Mouse (Mus musculus) neural tube, embryonic 13.5 days (tissue): ENCODE results near the gene Shroom2. TPM values are rescaled to one million over a fixed set of nuclear protein-coding genes. Genes with fewer than 3 reads are reported as not detected.
"Not testable (repeated sequence)": the region's sequence is repeated elsewhere in the genome, so short reads cannot be mapped to it uniquely, and the experiment has no call there.

Experiments used
- ATAC-seq: fragments of 200-750 bp; cut with Nextera tagmentation; 2 replicates; pipeline ENCODE4 v1.8.0; 2017; ENCODE audit warnings: low read depth, mild to moderate bottlenecking, moderate TSS enrichment, moderate library complexity
- H3K27ac ChIP-seq: fragments of 300-500 bp; sonication (generic); replicated peaks from 2 replicates; pipeline ENCODE4 v1.5.1; 2015; ENCODE audit warnings: moderate library complexity, mild to moderate bottlenecking, inconsistent platforms
- H3K27me3 ChIP-seq: fragments of 300-500 bp; sonication (generic); 2 replicates; pipeline ENCODE4 v1.6.1; 2015; ENCODE audit warnings: mild to moderate bottlenecking, inconsistent platforms
- H3K36me3 ChIP-seq: fragments of 300-500 bp; sonication (generic); 2 replicates; pipeline ENCODE4 v1.6.1; 2015; ENCODE audit warnings: mild to moderate bottlenecking, inconsistent platforms
- H3K4me1 ChIP-seq: fragments of 300-500 bp; sonication (generic); replicated peaks from 2 replicates; pipeline ENCODE4 v1.6.1; 2015; ENCODE audit warnings: inconsistent platforms
- H3K4me2 ChIP-seq: fragments of 300-500 bp; sonication (generic); 2 replicates; pipeline ENCODE4 v1.6.1; 2015; ENCODE audit warnings: inconsistent platforms, mild to moderate bottlenecking, moderate library complexity
- H3K4me3 ChIP-seq: fragments of 300-500 bp; sonication (generic); 2 replicates; pipeline ENCODE4 v1.5.1; 2015; ENCODE audit warnings: mild to moderate bottlenecking, inconsistent platforms
- H3K9ac ChIP-seq: fragments of 300-500 bp; sonication (generic); 2 replicates; pipeline ENCODE4 v1.6.1; 2015; ENCODE audit warnings: moderate library complexity, mild to moderate bottlenecking, inconsistent platforms
- H3K9me3 ChIP-seq: fragments of 300-500 bp; sonication (generic); 2 replicates; pipeline ENCODE4 v1.6.1; 2016; ENCODE audit warnings: inconsistent platforms
- WGBS: fragments of 180-500 bp; shearing (Covaris S2); methylation state at CpG from one replicate; pipeline ENCODE4 v1.1.7; 2015; 5-methylcytosine and 5-hydroxymethylcytosine counted together
- polyA plus RNA-seq: library from polyadenylated mRNA; unstranded; fragments of >200 nt; fragmentation: Nextera tagmentation; extraction: Ambion mirVana; gene quantifications from 2 replicates; pipeline ENCODE4 v1.2.1, GENCODE M21; 2015

Gene Shroom2
- polyA plus RNA-seq, 1 experiment from 2014 or later = 73.0 TPM

DNA sequence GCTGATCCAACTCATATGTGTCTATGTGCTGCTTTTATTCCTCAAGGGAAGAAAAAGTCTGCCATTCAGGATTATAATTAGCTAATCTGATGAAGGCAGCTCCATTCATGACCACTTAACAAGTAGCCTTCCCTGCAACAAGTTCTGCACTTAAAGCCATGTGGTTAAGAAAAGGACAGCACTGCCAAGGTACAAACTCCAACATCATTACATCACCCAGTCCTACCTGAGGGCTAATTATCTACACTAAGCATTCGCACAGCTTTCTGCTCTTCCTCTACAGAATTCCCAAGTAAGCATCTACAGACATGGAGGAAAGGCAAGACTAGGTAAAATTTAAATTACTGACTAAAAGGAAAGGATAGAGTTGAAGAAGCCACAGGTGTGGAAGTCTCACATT, 13.4 kb downstream of the Shroom2 start:
- Histone ChIP-seq H3K27me3 (peaks cover 3% of the 10 kb centered on the region; the same call in 1 of the 2 replicates), H3K4me3 (no peak overlapping the region), H3K27ac (no peak overlapping the region), H3K4me2 (no peak overlapping the region), H3K4me1 (no peaks in the 10 kb centered on the region), H3K9me3 (no peaks in the 10 kb centered on the region), H3K9ac (no peak overlapping the region), H3K36me3 (no peaks in the 10 kb centered on the region)
- no peak for ATAC-seq
- WGBS = 91% methylated on average over 1 of the region's 1 CpGs

GRCm38 (mm10) chrX:152745925-152746324, 23.3 kb downstream of the Shroom2 start:
- WGBS = 59% methylated on average over 2 of the region's 2 CpGs
- H3K36me3 ChIP-seq = no peaks in the 10 kb centered on the region

DNA sequence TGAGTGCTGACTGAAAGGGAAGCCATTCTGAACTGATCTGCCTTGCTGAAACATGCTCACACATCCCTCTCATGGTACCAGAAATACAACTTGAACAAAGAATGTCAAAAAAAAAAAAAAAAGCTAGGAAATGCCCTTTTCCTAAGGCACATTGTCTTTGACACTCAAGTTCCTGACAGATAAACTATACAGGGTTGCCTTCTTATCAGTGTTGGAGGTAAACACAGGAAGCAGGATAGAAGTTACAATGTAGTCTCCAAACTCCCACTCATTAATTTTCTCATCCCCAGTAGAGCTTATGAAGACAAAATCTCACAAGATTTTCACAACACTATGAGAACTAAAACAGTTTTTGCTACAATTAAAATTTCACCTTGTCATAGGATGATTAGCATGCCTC, 25.6 kb downstream of the Shroom2 start:
- Histone ChIP-seq H3K4me2 (no peak overlapping the region), H3K9me3 (no peaks in the 10 kb centered on the region), H3K36me3 (no peaks in the 10 kb centered on the region), H3K4me1 (no peaks in the 10 kb centered on the region), H3K27ac (no peak overlapping the region), H3K4me3 (no peak overlapping the region), H3K9ac (no peak overlapping the region), H3K27me3 (peaks cover 63% of the 10 kb centered on the region)
- ATAC-seq = no peak

More at GRCm38 (mm10) chrX:152745925-152746324, 23.3 kb downstream of the Shroom2 start:
- Histone ChIP-seq H3K4me3 (no peak overlapping the region), H3K27me3 (peaks cover 42% of the 10 kb centered on the region), H3K9ac (no peak overlapping the region), H3K27ac (no peak overlapping the region), H3K9me3 (no peaks in the 10 kb centered on the region), H3K4me2 (no peak overlapping the region), H3K4me1 (no peaks in the 10 kb centered on the region)
- ATAC-seq = no peak

- Histone ChIP-seq H3K36me3 (no peaks in the 10 kb centered on the region), H3K4me3 (no peak overlapping the region), H3K27ac (no peak overlapping the region), H3K4me2 (no peak overlapping the region), H3K4me1 (no peaks in the 10 kb centered on the region), H3K27me3 (peaks cover 57% of the 10 kb centered on the region), H3K9ac (no peak overlapping the region), H3K9me3 (no peaks in the 10 kb centered on the region)
- no peak for ATAC-seq
- 73% methylated on average over 4 of the region's 4 CpGs for WGBS
Observed at GRCm38 (mm10) chrX:152738759-152739368, 30.4 kb downstream of the Shroom2 start.

DNA sequence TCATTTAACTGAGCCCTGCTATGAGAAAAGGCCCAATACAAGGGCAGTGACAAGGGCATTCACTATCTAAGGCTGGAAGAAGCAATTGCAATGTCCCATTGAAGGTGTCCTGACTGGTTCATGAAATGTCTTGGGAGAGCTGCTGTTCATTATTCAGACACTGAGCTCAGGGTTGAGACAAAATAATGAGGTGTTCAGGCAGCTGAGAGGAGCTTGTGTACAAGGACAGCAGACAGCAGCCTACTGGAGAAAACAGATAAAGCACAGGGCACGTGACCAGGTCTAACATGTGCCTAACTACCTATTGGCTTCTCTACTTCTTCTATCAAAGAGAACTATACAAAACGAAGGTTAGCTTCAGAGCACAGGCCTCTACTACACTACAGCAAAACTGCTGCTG, 31.1 kb downstream of the Shroom2 start:
- ATAC-seq = no peak
- Histone ChIP-seq H3K4me2 (no peak overlapping the region), H3K9ac (no peak overlapping the region), H3K36me3 (no peaks in the 10 kb centered on the region), H3K4me1 (no peaks in the 10 kb centered on the region), H3K27me3 (peaks cover 51% of the 10 kb centered on the region), H3K4me3 (no peak overlapping the region), H3K27ac (no peak overlapping the region), H3K9me3 (no peaks in the 10 kb centered on the region)
- 74% methylated on average over 2 of the region's 2 CpGs for WGBS

- Histone ChIP-seq H3K27me3 (peaks cover 44% of the 10 kb centered on the region), H3K4me3 (no peak overlapping the region), H3K36me3 (no peaks in the 10 kb centered on the region), H3K9ac (no peak overlapping the region), H3K4me1 (no peaks in the 10 kb centered on the region), H3K4me2 (no peak overlapping the region), H3K9me3 (no peaks in the 10 kb centered on the region), H3K27ac (no peak overlapping the region)
- ATAC-seq = no peak
Observed at GRCm38 (mm10) chrX:152735283-152735682, 34.0 kb downstream of the Shroom2 start.

- H3K9me3 ChIP-seq = no peaks in the 10 kb centered on the region
- ATAC-seq = no peak
Observed at GRCm38 (mm10) chrX:152716693-152717092, 52.6 kb downstream of the Shroom2 start.

DNA sequence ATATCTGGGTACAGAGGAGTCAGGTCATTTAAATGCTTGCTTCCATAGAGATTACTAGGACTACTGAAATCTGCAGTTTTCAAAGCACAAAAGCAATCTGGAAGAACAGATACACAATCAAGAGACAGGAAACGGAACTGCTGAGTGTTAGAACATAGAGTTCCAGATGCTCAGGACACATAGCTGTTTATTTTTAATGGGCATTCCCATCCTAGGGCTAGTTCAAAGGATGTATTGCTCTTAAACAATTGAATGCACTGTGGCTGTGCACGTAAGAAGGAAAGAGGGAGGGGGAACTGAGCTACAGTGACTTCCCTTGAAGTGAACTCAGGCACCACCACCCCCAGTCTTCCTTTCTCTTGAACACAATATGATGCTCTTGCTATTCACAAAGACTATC, 58.5 kb downstream of the Shroom2 start:
- WGBS = 46% methylated on average over 2 of the region's 2 CpGs
- H3K4me2 ChIP-seq, H3K4me1 ChIP-seq, H3K4me3 ChIP-seq, ATAC-seq, H3K36me3 ChIP-seq, H3K9me3 ChIP-seq, H3K9ac ChIP-seq, H3K27ac ChIP-seq: not testable (repeated sequence)
- peaks cover 28% of the 10 kb centered on the region for H3K27me3 ChIP-seq

More at GRCm38 (mm10) chrX:152716693-152717092, 52.6 kb downstream of the Shroom2 start:
- Histone ChIP-seq H3K4me2 (no peak overlapping the region), H3K4me1 (no peaks in the 10 kb centered on the region), H3K9ac (no peak overlapping the region), H3K4me3 (no peak overlapping the region), H3K27me3 (peaks cover 12% of the 10 kb centered on the region), H3K27ac (no peak overlapping the region), H3K36me3 (no peaks in the 10 kb centered on the region)

GRCm38 (mm10) chrX:152708359-152708758, 60.9 kb downstream of the Shroom2 start:
- ATAC-seq = no peak
- Histone ChIP-seq H3K27me3 (peaks cover 38% of the 10 kb centered on the region), H3K9me3 (no peaks in the 10 kb centered on the region), H3K4me1 (no peaks in the 10 kb centered on the region), H3K4me3 (no peak overlapping the region), H3K9ac (no peak overlapping the region), H3K4me2 (no peak overlapping the region), H3K27ac (no peak overlapping the region), H3K36me3 (no peaks in the 10 kb centered on the region)
- WGBS = 68% methylated on average over 4 of the region's 4 CpGs

DNA sequence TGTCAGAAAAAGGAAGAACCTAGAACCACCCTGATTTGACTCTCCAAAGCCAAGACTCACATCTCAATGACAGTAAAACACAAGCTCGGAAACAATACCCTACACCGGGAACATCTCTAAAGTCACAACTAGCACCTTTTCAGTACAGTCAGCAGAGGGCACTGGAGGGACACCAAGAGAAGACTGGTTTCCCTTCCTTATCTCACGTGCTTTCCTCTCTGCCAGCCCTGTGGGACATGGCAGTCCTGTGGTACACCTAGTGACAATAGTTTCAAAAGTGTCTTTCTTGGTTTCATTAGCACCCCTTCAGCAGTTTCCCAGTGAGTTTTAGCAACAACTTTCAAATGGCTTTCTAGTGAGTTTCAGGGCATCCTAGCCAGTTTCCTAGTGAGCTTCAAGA, 63.9 kb downstream of the Shroom2 start:
- Histone ChIP-seq H3K9ac (no peak overlapping the region), H3K4me1 (no peaks in the 10 kb centered on the region), H3K9me3 (no peaks in the 10 kb centered on the region), H3K27ac (no peak overlapping the region), H3K27me3 (peaks cover 52% of the 10 kb centered on the region), H3K4me2 (no peak overlapping the region), H3K36me3 (no peaks in the 10 kb centered on the region), H3K4me3 (no peak overlapping the region)
- no peak for ATAC-seq
- 21% methylated on average over 3 of the region's 3 CpGs for WGBS

- Histone ChIP-seq H3K27ac (no peak overlapping the region), H3K4me2 (no peak overlapping the region), H3K9ac (no peak overlapping the region), H3K9me3 (no peaks in the 10 kb centered on the region), H3K4me1 (no peaks in the 10 kb centered on the region), H3K27me3 (peaks cover 58% of the 10 kb centered on the region), H3K4me3 (no peak overlapping the region), H3K36me3 (no peaks in the 10 kb centered on the region)
- ATAC-seq = no peak
- 91% methylated on average over 1 of the region's 1 CpGs for WGBS
Observed at GRCm38 (mm10) chrX:152703624-152704023, 65.6 kb downstream of the Shroom2 start.

DNA sequence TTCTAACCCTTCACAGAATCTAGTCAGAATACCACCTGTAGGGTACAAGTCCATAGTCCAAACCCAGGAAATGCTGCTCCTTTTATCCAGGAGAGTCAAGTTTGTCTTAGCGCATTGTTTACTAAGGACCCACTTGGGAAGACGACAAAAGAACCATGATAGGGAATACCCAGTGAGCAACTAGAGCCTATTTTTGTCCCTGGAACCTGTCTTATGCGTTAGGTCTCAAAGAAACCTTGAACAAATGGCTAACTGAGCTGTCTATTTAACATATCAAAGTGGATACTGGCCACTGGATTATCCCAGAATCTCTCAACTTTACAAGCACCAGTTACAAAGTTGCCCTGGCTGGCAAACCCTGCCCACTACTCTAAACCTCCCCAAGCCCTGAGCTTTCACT, 67.6 kb downstream of the Shroom2 start:
- H3K27me3 ChIP-seq = peaks cover 63% of the 10 kb centered on the region
- H3K4me1 ChIP-seq = no peaks in the 10 kb centered on the region
- H3K27ac ChIP-seq = no peak overlapping the region
- no peak for ATAC-seq
- no peaks in the 10 kb centered on the region for H3K9me3 ChIP-seq
- no peaks in the 10 kb centered on the region for H3K36me3 ChIP-seq
- no peak overlapping the region for H3K4me3 ChIP-seq
- WGBS = 67% methylated on average over 3 of the region's 3 CpGs
- no peak overlapping the region for H3K4me2 ChIP-seq
- H3K9ac ChIP-seq = no peak overlapping the region

GRCm38 (mm10) chrX:152690788-152691291, 78.4 kb downstream of the Shroom2 start:
- no peak for ATAC-seq
- Histone ChIP-seq H3K9ac (no peak overlapping the region), H3K36me3 (no peaks in the 10 kb centered on the region), H3K27ac (no peak overlapping the region), H3K9me3 (no peaks in the 10 kb centered on the region), H3K4me3 (no peak overlapping the region), H3K27me3 (peaks cover 43% of the 10 kb centered on the region), H3K4me1 (no peaks in the 10 kb centered on the region), H3K4me2 (no peak overlapping the region)
- WGBS = 31% methylated on average over 2 of the region's 2 CpGs
